Mouse (Mus musculus) spleen, adult 2 months (tissue): ENCODE results near the gene Ahr. TPM values are rescaled to one million over a fixed set of nuclear protein-coding genes. Genes with fewer than 3 reads are reported as not detected.

Experiments used
- DNase-seq, 2 experiments: peaks; one replicate each; pipeline versions ENCODE4 v3.0.0 to v3.0.0-alpha.2; 2012 to 2021; ENCODE audit warnings: low spot score in 2 of 2, low read depth in 1 of 2
- H3K27ac ChIP-seq: fragments of 200-500 bp; 2 replicates; pipeline ENCODE4 v1.5.1; 2012; ENCODE audit warnings: low read length, inconsistent platforms; ENCODE audit not compliant: insufficient read depth
- H3K27me3 ChIP-seq: fragments of 200-500 bp; 2 replicates; pipeline ENCODE4 v1.6.1; 2012; ENCODE audit warnings: mild to moderate bottlenecking, moderate library complexity, low read length, inconsistent platforms; ENCODE audit not compliant: control insufficient read depth, insufficient read depth
- H3K36me3 ChIP-seq: fragments of 200-500 bp; 2 replicates; pipeline ENCODE4 v1.6.1; 2012; ENCODE audit warnings: mild to moderate bottlenecking, low read length, inconsistent platforms; ENCODE audit not compliant: control insufficient read depth, insufficient read depth
- H3K4me1 ChIP-seq: fragments of 200-500 bp; 2 replicates; pipeline ENCODE4 v1.6.1; 2011; ENCODE audit warnings: inconsistent platforms; ENCODE audit not compliant: control insufficient read depth, insufficient read depth, insufficient read length
- H3K4me3 ChIP-seq: fragments of 200-500 bp; 2 replicates; pipeline ENCODE4 v1.5.1; 2011; ENCODE audit warnings: mild to moderate bottlenecking, inconsistent platforms; ENCODE audit not compliant: insufficient read depth, insufficient read length; ENCODE audit errors: extremely low read depth
- CTCF ChIP-seq: fragments of 200-500 bp; IDR thresholded peaks from 2 replicates; pipeline ENCODE4 v1.5.1; 2011; ENCODE audit warnings: mild to moderate bottlenecking, inconsistent platforms; ENCODE audit not compliant: insufficient read depth, insufficient read length, insufficient replicate concordance; ENCODE audit errors: extremely low read depth
- POLR2A ChIP-seq: fragments of 200-500 bp; IDR thresholded peaks from 2 replicates; pipeline ENCODE4 v1.6.1; 2011; ENCODE audit warnings: low read depth, low read length, inconsistent platforms
- WGBS: fragments of 180-500 bp; shearing (Covaris S2); methylation state at CpG from one replicate; pipeline ENCODE4 v1.1.7; 2018; 5-methylcytosine and 5-hydroxymethylcytosine counted together
- polyA plus RNA-seq: library from polyadenylated mRNA; depleted of rRNA; stranded (reverse); fragments of >200 nt; gene quantifications from 2 replicates; pipeline ENCODE4 v1.2.3, GENCODE M21; 2012

The Ahr gene
- polyA plus RNA-seq, 1 experiment = 4.3 TPM

DNA sequence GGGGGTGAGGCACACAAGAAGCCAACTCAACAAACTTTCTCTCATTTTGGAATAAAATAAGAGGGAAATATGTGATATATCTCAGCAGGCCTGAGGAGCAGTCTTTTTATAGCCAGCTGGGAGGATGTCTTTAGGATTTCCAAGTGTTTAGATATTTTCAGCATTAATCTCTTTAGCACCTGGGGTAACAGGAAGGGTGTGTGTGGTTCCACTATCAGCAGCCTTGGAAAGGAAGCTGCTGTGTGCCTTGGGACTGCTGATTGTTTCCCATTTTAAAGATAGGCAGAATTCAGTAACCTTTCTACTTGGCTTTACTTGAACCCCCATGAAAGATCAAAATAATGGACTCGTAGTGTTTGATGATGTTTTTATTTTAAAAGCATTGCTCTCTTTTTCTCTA lies 71.4 kb downstream of the Ahr start:
- no peak overlapping the region for H3K4me3 ChIP-seq
- no peak overlapping the region for H3K27ac ChIP-seq
- TF ChIP-seq CTCF = no peak
- TF ChIP-seq POLR2A = no peak
- DNase-seq = no peak
- no peaks in the 10 kb centered on the region for H3K27me3 ChIP-seq
- H3K4me1 ChIP-seq = no peaks in the 10 kb centered on the region
- WGBS = 65% methylated on average over 1 of the region's 1 CpGs
- no peaks in the 10 kb centered on the region for H3K36me3 ChIP-seq

GRCm38 (mm10) chr12:35462667-35463066 lies 72.2 kb downstream of the Ahr start:
- Histone ChIP-seq H3K4me3 (no peak overlapping the region), H3K4me1 (no peaks in the 10 kb centered on the region), H3K27me3 (no peaks in the 10 kb centered on the region), H3K27ac (no peak overlapping the region), H3K36me3 (no peaks in the 10 kb centered on the region)
- WGBS = 58% methylated on average over 6 of the region's 6 CpGs
- TF ChIP-seq CTCF = no peak
- TF ChIP-seq POLR2A = no peak
- no peak for DNase-seq

- Histone ChIP-seq H3K27me3 (no peaks in the 10 kb centered on the region), H3K27ac (no peak overlapping the region), H3K4me3 (no peak overlapping the region), H3K4me1 (no peaks in the 10 kb centered on the region), H3K36me3 (no peaks in the 10 kb centered on the region)
- no peak for TF ChIP-seq CTCF
- no peak for TF ChIP-seq POLR2A
- DNase-seq = no peak
- WGBS = 87% methylated on average over 3 of the region's 3 CpGs
Observed at GRCm38 (mm10) chr12:35459662-35460061, 75.2 kb downstream of the Ahr start.
